Mouse (Mus musculus) liver, embryonic 14.5 days (tissue): ENCODE results near the gene Kif18a. TPM values are rescaled to one million over a fixed set of nuclear protein-coding genes. Genes with fewer than 3 reads are reported as not detected.

Experiments
- ATAC-seq: fragments of 200-750 bp; cut with Nextera tagmentation; 2 replicates; pipeline ENCODE4 v1.8.0; 2017; ENCODE audit warnings: moderate number of reproducible peaks, mild to moderate bottlenecking, moderate library complexity; ENCODE audit not compliant: insufficient read depth
- DNase-seq, 3 experiments: peaks; one replicate each; pipeline ENCODE4 v3.0.0-alpha.2; 2012 to 2013; ENCODE audit warnings: low read depth in 3 of 3, low spot score in 3 of 3
- H3K27ac ChIP-seq: fragments of 300-500 bp; sonication (generic); 2 replicates; pipeline ENCODE4 v1.5.1; 2014; ENCODE audit warnings: moderate library complexity, mild to moderate bottlenecking, control low read depth, inconsistent platforms
- H3K27me3 ChIP-seq: fragments of 300-500 bp; sonication (generic); 2 replicates; pipeline ENCODE4 v1.6.1; 2014; ENCODE audit warnings: mild to moderate bottlenecking, low read length, moderate library complexity; ENCODE audit not compliant: control insufficient read depth, insufficient read depth
- H3K36me3 ChIP-seq: fragments of 300-500 bp; sonication (generic); replicated peaks from 2 replicates; pipeline ENCODE4 v1.6.1; 2014; ENCODE audit warnings: low read depth; ENCODE audit not compliant: control insufficient read depth, insufficient read depth
- H3K4me1 ChIP-seq, 2 experiments: fragments of 200-500 bp in 1 of 2; fragments of 300-500 bp in 1 of 2; sonication (generic) in 1 of 2; replicated peaks; 2 replicates each; pipeline ENCODE4 v1.6.1; 2012 to 2014; ENCODE audit warnings: antibody characterized with exemption in 1 of 2, inconsistent platforms in 1 of 2, low read length in 1 of 2; ENCODE audit not compliant: control insufficient read depth in 2 of 2, insufficient read depth in 2 of 2
- H3K4me2 ChIP-seq: fragments of 300-500 bp; sonication (generic); 2 replicates; pipeline ENCODE4 v1.6.1; 2014; ENCODE audit warnings: low read depth, mild to moderate bottlenecking, control low read depth, moderate library complexity
- H3K4me3 ChIP-seq, 2 experiments: fragments of 200-500 bp in 1 of 2; fragments of 300-500 bp in 1 of 2; sonication (generic) in 1 of 2; 2 replicates each; pipeline ENCODE4 v1.5.1; 2012 to 2014; ENCODE audit warnings: low read depth in 2 of 2, low read length in 2 of 2, mild to moderate bottlenecking in 2 of 2, control low read depth in 1 of 2, inconsistent platforms in 1 of 2, moderate library complexity in 1 of 2; ENCODE audit not compliant: insufficient read depth in 1 of 2
- H3K9ac ChIP-seq: fragments of 300-500 bp; sonication (generic); replicated peaks from 2 replicates; pipeline ENCODE4 v1.6.1; 2014; ENCODE audit warnings: mild to moderate bottlenecking, control low read depth, moderate library complexity
- H3K9me3 ChIP-seq: fragments of 300-500 bp; sonication (generic); 2 replicates; pipeline ENCODE4 v1.6.1; 2016; ENCODE audit warnings: low read length, mixed read lengths; ENCODE audit not compliant: control insufficient read depth
- CTCF ChIP-seq: IDR thresholded peaks from 2 replicates; pipeline ENCODE4 v1.5.1; 2016; ENCODE audit warnings: antibody characterized with exemption, low read depth, control low read depth
- EP300 ChIP-seq: IDR thresholded peaks from 2 replicates; pipeline ENCODE4 v1.6.1; 2016; ENCODE audit warnings: antibody characterized with exemption, low read depth
- WGBS: fragments of 180-500 bp; shearing (Covaris S2); extraction: QIAGEN DNeasy Blood & Tissue Kit; methylation state at CpG from one replicate; pipeline ENCODE4 v1.1.7; 2014; ENCODE audit not compliant: insufficient replicate concordance; 5-methylcytosine and 5-hydroxymethylcytosine counted together
- polyA plus RNA-seq, 2 experiments: library from polyadenylated mRNA; depleted of rRNA in 1 of 2; stranded (reverse) in 1 of 2; unstranded in 1 of 2; fragments of >200 nt; fragmentation: Nextera tagmentation in 1 of 2; extraction: Ambion mirVana in 1 of 2; gene quantifications; 2 replicates each; pipeline versions ENCODE4 v1.2.1 to v1.2.3; 2012 to 2014

The Kif18a gene
- polyA plus RNA-seq, 2 experiments: 12.1 to 31.9 TPM

- no peaks in the 10 kb centered on the region for H3K27me3 ChIP-seq
- no peaks in the 10 kb centered on the region for H3K9me3 ChIP-seq
- H3K4me1 ChIP-seq: no peaks in the 10 kb centered on the region
- TF ChIP-seq EP300: no peak
- no peak for TF ChIP-seq CTCF
- ATAC-seq: no peak
- no peak overlapping the region for H3K9ac ChIP-seq
- H3K4me2 ChIP-seq: no peak overlapping the region
- 40% methylated on average over 1 of the region's 1 CpGs for WGBS
- H3K27ac ChIP-seq: no peak overlapping the region
- no peaks in the 10 kb centered on the region for H3K36me3 ChIP-seq
- no peak for DNase-seq
- H3K4me3 ChIP-seq: no peak overlapping the region
These were observed 105.7 kb downstream of the Kif18a start for GRCm38 (mm10) chr2:109386211-109386610.

GRCm38 (mm10) chr2:109388733-109389132, 108.2 kb downstream of the Kif18a start:
- Histone ChIP-seq H3K27me3 (no peaks in the 10 kb centered on the region), H3K9me3 (no peaks in the 10 kb centered on the region), H3K4me2 (no peak overlapping the region), H3K4me1 (no peaks in the 10 kb centered on the region), H3K9ac (no peak overlapping the region), H3K27ac (no peak overlapping the region), H3K4me3 (no peak overlapping the region), H3K36me3 (no peaks in the 10 kb centered on the region)
- TF ChIP-seq EP300: no peak
- no peak for TF ChIP-seq CTCF
- 16% methylated on average over 5 of the region's 5 CpGs for WGBS
- ATAC-seq (no peak), DNase-seq (no peak)

GRCm38 (mm10) chr2:109389977-109390376, 109.4 kb downstream of the Kif18a start:
- Histone ChIP-seq H3K9me3 (no peaks in the 10 kb centered on the region), H3K27me3 (no peaks in the 10 kb centered on the region), H3K4me3 (no peak overlapping the region), H3K4me1 (no peaks in the 10 kb centered on the region), H3K27ac (no peak overlapping the region), H3K4me2 (no peak overlapping the region), H3K9ac (no peak overlapping the region), H3K36me3 (no peaks in the 10 kb centered on the region)
- TF ChIP-seq EP300: no peak
- no peak for TF ChIP-seq CTCF
- WGBS: 38% methylated on average over 1 of the region's 1 CpGs
- ATAC-seq (no peak), DNase-seq (no peak)

Other genes starting within 250 kb of the Kif18a start
- 3.4 and 4.3 TPM in 2 replicates for gene Mettl15, start within 50 bp of the Kif18a start, polyA plus RNA-seq (2012; rRNA removed)
- 5.0 and 6.0 TPM in 2 replicates for gene Mettl15, start within 50 bp of the Kif18a start, polyA plus RNA-seq (2014; fragmentation: Nextera tagmentation; extraction: Ambion mirVana)